Mouse (Mus musculus): ENCODE results near the gene Trim30a. TPM values are rescaled to one million over a fixed set of nuclear protein-coding genes. Genes with fewer than 3 reads are reported as not detected.

Gene Trim30a
- 6.5 and 7.6 TPM in 2 replicates for polyA plus RNA-seq (2012; rRNA removed; ENCODE audit: low replicate concordance)

DNA sequence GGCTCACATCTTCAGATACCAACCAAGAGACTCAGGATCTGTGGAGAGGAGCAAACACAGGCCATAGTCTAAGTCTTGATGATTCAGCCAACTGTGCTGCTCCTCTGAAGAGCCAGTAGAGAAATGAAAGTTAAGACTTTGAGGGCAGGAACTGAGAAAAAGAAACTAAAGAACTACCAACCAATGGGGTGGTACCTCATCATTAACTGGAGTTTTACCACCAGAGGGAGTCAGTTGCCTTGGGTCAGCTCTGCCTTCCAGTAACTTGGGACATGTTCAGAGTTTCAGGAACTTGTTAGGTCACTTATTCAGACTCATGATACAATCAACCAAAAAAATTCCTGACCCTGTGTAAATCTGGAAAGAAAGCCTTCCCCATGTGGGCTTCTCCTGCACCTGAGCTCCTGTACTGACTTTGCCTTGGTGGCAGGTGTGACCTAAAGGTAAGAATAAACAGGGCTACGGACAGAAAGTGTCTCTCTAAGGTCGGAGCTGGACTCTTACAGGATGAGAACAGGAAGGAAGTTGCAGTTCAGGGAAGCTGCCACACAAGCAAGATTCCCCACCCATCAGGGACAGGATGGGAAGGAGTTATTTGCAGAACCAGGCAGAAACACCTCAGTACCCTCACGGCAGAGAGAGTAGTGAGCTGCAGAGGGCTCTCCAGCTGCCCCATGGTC, at the start of gene Trim30a:
Gene Trim30a (minus strand): TSS at position 129 of the 680 bp plus-strand sequence.

DNA sequence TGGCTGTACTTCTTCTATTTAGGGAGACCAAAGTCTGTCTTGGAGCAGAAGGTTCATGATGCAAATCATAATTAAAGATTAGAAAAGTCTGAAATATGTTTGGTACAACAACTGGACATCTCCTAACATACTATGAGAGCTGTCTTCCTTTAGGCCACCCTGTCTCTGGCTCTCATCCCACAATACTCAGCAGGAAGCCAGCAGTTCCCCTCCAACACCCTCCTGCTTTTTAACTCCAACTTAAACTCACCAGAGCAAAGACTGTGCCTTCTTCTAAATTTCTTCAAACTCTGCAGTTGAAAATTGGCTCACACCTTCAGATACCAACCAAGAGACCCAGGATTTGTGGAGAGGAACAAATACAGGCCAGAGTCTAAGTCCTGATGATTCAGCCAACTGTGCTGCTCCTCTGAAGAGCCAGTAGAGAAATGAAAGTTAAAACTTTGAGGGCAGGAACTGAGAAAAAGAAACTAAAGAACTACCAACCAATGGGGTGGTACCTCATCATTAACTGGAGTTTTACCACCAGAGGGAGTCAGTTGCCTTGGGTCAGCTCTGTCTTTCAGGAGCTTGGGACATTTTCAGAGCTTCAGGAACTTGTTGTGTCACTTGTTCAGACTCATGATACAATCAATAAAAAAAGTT, 42.5 kb upstream of the Trim30a start, which contains the start of gene Trim30d:
Gene Trim30d (minus strand): TSS at position 429 of the 645 bp plus-strand sequence.

DNA sequence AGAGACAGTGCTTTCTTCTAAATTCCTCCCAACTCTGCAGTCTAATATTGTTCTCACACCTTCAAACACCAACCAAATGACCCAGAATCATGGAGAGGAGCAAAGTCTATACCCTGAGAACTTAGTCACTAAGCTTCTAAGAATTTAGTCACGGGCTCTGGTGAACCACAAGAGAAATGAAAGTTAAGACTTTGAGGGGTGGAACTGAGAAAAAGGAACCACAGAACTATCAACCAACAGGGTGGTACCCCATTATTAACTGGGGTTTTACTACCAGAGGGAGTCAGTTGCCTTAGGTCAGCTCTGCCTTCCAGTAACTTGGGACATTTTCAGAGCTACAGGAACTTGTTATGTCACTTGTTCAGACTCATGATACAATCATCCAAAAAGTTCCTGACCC, 64.3 kb downstream of the Trim30a start, which contains the start of gene Trim30c:
Gene Trim30c (minus strand): TSS at position 140 of the 400 bp plus-strand sequence.

DNA sequence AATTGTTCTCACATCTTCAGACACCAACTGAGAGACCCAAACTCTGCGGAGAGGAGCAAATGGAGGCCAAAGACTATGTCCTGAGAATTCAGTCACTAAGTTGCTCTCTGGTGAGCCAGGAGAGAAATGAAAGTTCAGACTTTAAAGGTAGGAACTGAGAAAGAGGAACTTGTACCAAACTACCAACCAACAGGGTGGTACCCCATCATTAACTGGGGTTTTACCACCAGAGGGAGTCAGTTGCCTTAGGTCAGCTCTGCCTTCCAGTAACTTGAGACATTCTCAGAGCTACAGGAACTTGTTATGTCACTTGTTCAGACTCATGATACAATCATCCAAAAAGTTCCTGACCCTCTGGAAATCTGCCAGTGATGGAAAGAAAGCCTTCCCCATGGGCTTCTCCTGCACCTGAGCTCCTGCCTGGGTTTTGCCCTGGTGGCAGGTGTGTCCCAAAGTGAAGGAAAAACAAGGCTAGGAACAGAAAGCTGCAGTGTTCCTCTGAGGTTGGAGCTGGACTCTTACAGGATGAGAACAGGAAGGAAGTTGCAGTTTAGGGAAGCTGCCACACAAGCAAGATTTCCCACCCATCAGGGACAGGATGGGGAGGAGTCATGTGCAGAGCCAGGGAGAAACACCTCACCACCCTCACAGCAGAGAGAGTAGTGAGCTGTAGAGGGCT, 95.1 kb downstream of the Trim30a start, which contains the start of gene Trim30b:
Gene Trim30b (minus strand): TSS at position 149 of the 679 bp plus-strand sequence.

Other genes with a start within 250 kb of the Trim30a start
- gene Trim6, start 246.4 kb downstream of the Trim30a start, polyA plus RNA-seq (2012; rRNA removed; ENCODE audit: low replicate concordance) = 1.3 TPM in 2 replicates
- 6.3 and 7.0 TPM in 2 replicates for gene Trim34a, start 220.7 kb downstream of the Trim30a start, polyA plus RNA-seq (2012; rRNA removed; ENCODE audit: low replicate concordance)
- gene Trim5, start 177.1 kb downstream of the Trim30a start, polyA plus RNA-seq (2012; rRNA removed; ENCODE audit: low replicate concordance) = 0.64 and 0.89 TPM in 2 replicates
- gene Trim12a, start 149.7 kb downstream of the Trim30a start, polyA plus RNA-seq (2012; rRNA removed; ENCODE audit: low replicate concordance) = 4.5 and 6.4 TPM in 2 replicates
- 4.3 and 5.3 TPM in 2 replicates for gene Trim34b, start 135.7 kb downstream of the Trim30a start, polyA plus RNA-seq (2012; rRNA removed; ENCODE audit: low replicate concordance)
- gene Trim12c, start 111.8 kb downstream of the Trim30a start, polyA plus RNA-seq (2012; rRNA removed; ENCODE audit: low replicate concordance) = 5.7 and 6.5 TPM in 2 replicates
- 0.21 and 0.32 TPM in 2 replicates for gene Trim30b, start 95.3 kb downstream of the Trim30a start, polyA plus RNA-seq (2012; rRNA removed; ENCODE audit: low replicate concordance)
- gene Trim30c, start 64.4 kb downstream of the Trim30a start, polyA plus RNA-seq (2012; rRNA removed; ENCODE audit: low replicate concordance) = 0.09 TPM in 2 replicates
- 1.8 and 2.5 TPM in 2 replicates for gene Trim30d, start 42.7 kb upstream of the Trim30a start, polyA plus RNA-seq (2012; rRNA removed; ENCODE audit: low replicate concordance)
- not detected in 2 replicates for gene Olfr651, start 84.9 kb upstream of the Trim30a start, polyA plus RNA-seq (2012; rRNA removed; ENCODE audit: low replicate concordance)
- not detected in 2 replicates for gene Olfr652, start 95.7 kb upstream of the Trim30a start, polyA plus RNA-seq (2012; rRNA removed; ENCODE audit: low replicate concordance)
- gene Olfr653, start 112.1 kb upstream of the Trim30a start, polyA plus RNA-seq (2012; rRNA removed; ENCODE audit: low replicate concordance) = not detected in 2 replicates
- not detected in 2 replicates for gene Olfr654, start 121.8 kb upstream of the Trim30a start, polyA plus RNA-seq (2012; rRNA removed; ENCODE audit: low replicate concordance)
- not detected in 2 replicates for gene Olfr655, start 136.6 kb upstream of the Trim30a start, polyA plus RNA-seq (2012; rRNA removed; ENCODE audit: low replicate concordance)
- gene Olfr656, start 148.8 kb upstream of the Trim30a start, polyA plus RNA-seq (2012; rRNA removed; ENCODE audit: low replicate concordance) = not detected in 2 replicates
- gene Olfr657, start 159.6 kb upstream of the Trim30a start, polyA plus RNA-seq (2012; rRNA removed; ENCODE audit: low replicate concordance) = not detected in 2 replicates
- gene Olfr658, start 182.1 kb upstream of the Trim30a start, polyA plus RNA-seq (2012; rRNA removed; ENCODE audit: low replicate concordance) = 0.04 TPM in 1 of 2 replicates, not detected in the other
- gene Olfr659, start 201.6 kb upstream of the Trim30a start, polyA plus RNA-seq (2012; rRNA removed; ENCODE audit: low replicate concordance) = not detected in 2 replicates
- not detected in 2 replicates for gene Olfr661, start 221.3 kb upstream of the Trim30a start, polyA plus RNA-seq (2012; rRNA removed; ENCODE audit: low replicate concordance)